Mouse (Mus musculus) stomach, postnatal 0 days (tissue): ENCODE measurements at regions not wholly inside any gene's neighbourhood (a gene's known extent, or its start where the extent isn't known, plus 50 kb on each side); places are given as distances from the start of the nearest gene placed in this dataset.

Source experiments
- CTCF ChIP-seq: IDR thresholded peaks from 2 replicates; pipeline ENCODE4 v1.5.1; 2016; ENCODE audit warnings: antibody characterized with exemption, low read depth, mild to moderate bottlenecking, moderate library complexity
- EP300 ChIP-seq: optimal IDR thresholded peaks from 2 replicates; pipeline ENCODE3; 2016; ENCODE audit warnings: antibody characterized with exemption

DNA sequence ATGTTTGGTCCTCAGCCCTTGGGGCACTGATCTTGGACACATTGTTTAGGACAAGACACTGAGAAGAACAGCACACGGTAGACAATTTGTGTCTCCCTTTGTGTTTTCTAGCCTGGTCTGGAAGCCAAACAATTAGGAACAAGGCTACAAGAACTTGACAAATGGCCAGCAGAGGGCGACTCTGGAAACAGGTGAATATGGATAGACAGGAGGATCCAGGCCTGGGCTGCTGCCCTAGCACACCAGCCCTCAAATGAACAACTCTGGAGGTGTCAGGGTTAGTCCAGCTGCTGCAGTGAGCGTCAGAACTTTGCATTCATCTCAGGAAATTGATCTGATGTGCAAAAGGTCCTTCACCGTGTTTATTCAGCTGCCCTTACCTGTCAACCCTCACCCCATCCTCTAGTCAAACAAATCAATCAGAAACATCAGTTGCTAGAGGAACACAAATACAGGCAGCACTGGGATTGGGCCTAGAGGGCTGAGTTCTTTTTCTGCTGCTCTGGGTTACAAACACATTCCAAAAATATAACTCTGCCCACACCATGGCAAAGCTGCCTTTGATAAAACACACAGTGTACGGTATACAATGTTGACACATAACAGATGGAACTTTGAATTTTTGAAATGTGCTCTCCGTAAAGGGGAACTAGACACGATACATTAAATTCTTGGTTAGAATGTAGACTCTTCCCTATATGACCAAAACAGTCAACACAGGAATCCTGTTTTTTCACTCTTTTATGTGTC is 159.7 kb downstream of the Fam84b start:
- peak; percentile 64 for TF ChIP-seq CTCF
- TF ChIP-seq EP300, result no peak
